Mouse (Mus musculus) myocyte (in vitro differentiated cells): Measurements from ENCODE around the gene Bnip2.

Source experiments
- CEBPB ChIP-seq: IDR thresholded peaks from 2 replicates; pipeline ENCODE4 v1.6.1; 2011; ENCODE audit warnings: mild to moderate bottlenecking, moderate library complexity; ENCODE audit not compliant: poor library complexity, insufficient read depth, severe bottlenecking
- E2F4 ChIP-seq: IDR thresholded peaks from one replicate; pipeline ENCODE4 v1.6.1; 2011; ENCODE audit warnings: mild to moderate bottlenecking, control low read depth, moderate library complexity; ENCODE audit not compliant: insufficient read depth
- MAX ChIP-seq: IDR thresholded peaks from one replicate; pipeline ENCODE4 v1.6.1; 2011; ENCODE audit warnings: low read depth, mild to moderate bottlenecking, control low read depth
- MYOD1 ChIP-seq, 3 experiments: IDR thresholded peaks; one replicate each; pipeline ENCODE4 v1.6.1; 2011; ENCODE audit warnings: control low read depth in 2 of 3, low read depth in 2 of 3, mild to moderate bottlenecking in 2 of 3, moderate library complexity in 1 of 3; ENCODE audit not compliant: insufficient read length in 2 of 3, control insufficient read depth in 1 of 3
- MYOG ChIP-seq, 3 experiments: IDR thresholded peaks; one replicate each; pipeline ENCODE4 v1.6.1; 2011; ENCODE audit warnings: control low read depth in 2 of 3, low read depth in 2 of 3, mild to moderate bottlenecking in 2 of 3; ENCODE audit not compliant: insufficient read length in 2 of 3, control insufficient read depth in 1 of 3, insufficient read depth in 1 of 3
- POLR2A ChIP-seq: IDR thresholded peaks from one replicate; pipeline ENCODE4 v1.6.1; 2011; ENCODE audit warnings: low read depth, mild to moderate bottlenecking, control low read depth, moderate library complexity; ENCODE audit not compliant: insufficient read length
- POLR2AphosphoS2 ChIP-seq: IDR thresholded peaks from one replicate; pipeline ENCODE4 v1.6.1; 2011; ENCODE audit warnings: low read depth, control low read depth; ENCODE audit not compliant: insufficient read length
- REST ChIP-seq: IDR thresholded peaks from one replicate; pipeline ENCODE4 v1.6.1; 2011; ENCODE audit warnings: mild to moderate bottlenecking, control low read depth, moderate library complexity; ENCODE audit not compliant: insufficient read depth, insufficient read length
- SRF ChIP-seq: IDR thresholded peaks from one replicate; pipeline ENCODE4 v1.6.1; 2011; ENCODE audit warnings: low read depth; ENCODE audit not compliant: control insufficient read depth, insufficient read length
- TCF12 ChIP-seq: IDR thresholded peaks from one replicate; pipeline ENCODE4 v1.6.1; 2011; ENCODE audit warnings: mild to moderate bottlenecking, control low read depth; ENCODE audit not compliant: poor library complexity, insufficient read depth, severe bottlenecking
- TCF3 ChIP-seq: IDR thresholded peaks from one replicate; pipeline ENCODE4 v1.6.1; 2011; ENCODE audit warnings: low read depth, control low read depth; ENCODE audit not compliant: insufficient read length
- USF1 ChIP-seq: IDR thresholded peaks from one replicate; pipeline ENCODE4 v1.6.1; 2011; ENCODE audit warnings: low read depth, mild to moderate bottlenecking, control low read depth, moderate library complexity

DNA sequence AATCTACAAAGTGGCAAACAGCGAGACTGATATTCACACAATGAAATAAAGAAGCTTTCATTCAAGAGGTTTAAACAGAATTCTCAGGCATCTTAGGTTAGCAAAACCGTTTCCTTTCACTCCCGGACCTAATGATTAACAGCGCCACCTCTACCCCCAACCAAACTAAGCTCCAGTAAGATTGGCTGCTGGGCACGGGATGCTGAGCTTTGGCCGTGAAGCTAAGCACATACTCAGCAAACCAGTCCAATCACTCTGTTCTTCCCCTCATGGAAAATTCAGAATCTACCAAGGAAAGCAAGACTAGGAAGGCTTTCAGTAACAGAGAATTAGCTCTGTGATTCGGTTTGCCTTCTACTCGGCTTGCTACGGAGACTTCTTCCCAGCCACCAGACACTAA lies 43.8 kb downstream of the Bnip2 start:
- TF ChIP-seq POLR2AphosphoS2 (no peak), POLR2A (no peak), MAX (no peak), MYOD1 (IDR thresholded peaks at IDR 0.05; ENCODE audit: control insufficient read depth in 1 of 3, insufficient read length in 2 of 3, low read depth in 2 of 3) (no peak), USF1 (no peak), TCF3 (no peak), CEBPB (no peak), E2F4 (no peak), MYOG (IDR thresholded peaks at IDR 0.05; ENCODE audit: control insufficient read depth in 1 of 3, insufficient read depth in 1 of 3, insufficient read length in 2 of 3, low read depth in 2 of 3) (no peak), SRF (no peak), TCF12 (no peak), REST (no peak)
